8 mouse cellular contexts compared by ENCODE assay signal in the genomic region with DNA sequence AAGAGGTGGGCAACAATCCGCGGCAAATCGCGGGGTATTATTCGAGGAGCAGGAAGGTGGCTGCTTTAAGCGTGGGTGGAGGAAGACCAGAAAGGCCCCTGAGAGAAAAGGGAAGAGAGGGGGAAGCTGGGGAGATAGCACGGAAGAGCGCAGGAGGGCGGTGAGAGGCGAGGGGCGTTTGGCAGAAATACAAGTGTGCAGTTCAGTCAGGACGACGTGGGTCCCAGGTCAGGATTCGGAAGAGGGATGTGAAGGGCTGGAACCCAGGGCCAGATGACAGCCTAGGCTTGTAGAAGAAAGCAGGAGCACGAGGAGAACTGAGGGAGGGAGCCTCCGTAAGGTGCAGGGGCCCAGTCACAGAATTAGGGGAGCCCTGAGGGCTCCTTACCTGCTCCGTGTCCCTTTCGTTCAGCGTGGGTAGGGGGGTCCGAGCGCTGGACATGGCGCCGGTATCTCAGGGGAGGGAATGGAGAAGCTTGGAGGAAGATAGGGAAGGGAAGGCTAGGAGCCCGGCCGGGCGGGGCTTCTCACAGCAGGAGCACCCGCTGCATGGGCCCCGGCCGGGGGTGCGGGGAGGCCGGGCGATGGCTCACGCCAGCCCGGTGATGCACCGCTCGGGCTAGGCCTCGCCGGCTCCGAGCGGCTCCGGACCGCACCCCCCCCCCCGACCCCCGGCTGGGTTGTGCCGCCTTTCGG. TPM values are rescaled to one million over a fixed set of nuclear protein-coding genes. Genes with fewer than 3 reads are reported as not detected.
DNase-seq lines count a peak whose midpoint lies in the region; ATAC-seq and TF ChIP-seq lines count a peak whose summit lies in the region.

No protein-coding gene starts in this region.

- no peak for DNase-seq in kidney, adult 18-20 months
- DNase-seq in hindbrain, postnatal 0 days (ENCODE audit: low spot score) = no peak
- peak; percentile 16 for DNase-seq in lung, postnatal 36 days
- peak; percentile 59 for DNase-seq in thymus, postnatal 14 days
- no peak for DNase-seq in kidney, adult 9 months

- peak overlapping the region; percentile 89 for H3K4me3 ChIP-seq in kidney, embryonic 14.5 days (ENCODE audit: low read length)
- H3K4me3 ChIP-seq in ES-Bruce4 (ENCODE audit: low read depth, low read length) = peak overlapping the region; percentile 92
- peak overlapping the region; percentile 91 for H3K4me3 ChIP-seq in embryonic facial prominence, embryonic 12.5 days
- H3K4me3 ChIP-seq in hindbrain, postnatal 0 days (ENCODE audit: low read length) = peak overlapping the region; percentile 96

- TF ChIP-seq POLR2A in ES-Bruce4 (IDR thresholded peaks at IDR 0.05; ENCODE audit: insufficient read depth, low read length) = no peak

- no peaks in the 10 kb centered on the region for H3K36me3 ChIP-seq in kidney, embryonic 14.5 days (ENCODE audit: control insufficient read depth, insufficient read depth, low read length)
- no peaks in the 10 kb centered on the region for H3K36me3 ChIP-seq in ES-Bruce4 (ENCODE audit: control insufficient read depth, insufficient read depth, low read length, poor library complexity, severe bottlenecking)
- 0 out of 2 replicates have a peak, but pooled peaks cover 3% of the 10 kb centered on the region for H3K36me3 ChIP-seq in embryonic facial prominence, embryonic 12.5 days
- H3K36me3 ChIP-seq in hindbrain, postnatal 0 days (ENCODE audit: insufficient read depth, low read length) = no peaks in the 10 kb centered on the region

- peak; percentile 85 for ATAC-seq in kidney, embryonic 14.5 days (ENCODE audit: low FRiP score, low TSS enrichment)
- ATAC-seq in embryonic facial prominence, embryonic 12.5 days (ENCODE audit: insufficient number of reproducible peaks, insufficient read depth, low FRiP score, low TSS enrichment) = peak; percentile 86
- peak; percentile 75 for ATAC-seq in hindbrain, postnatal 0 days

- no peak for TF ChIP-seq EP300 in ES-Bruce4 (IDR thresholded peaks at IDR 0.05; ENCODE audit: insufficient read depth, low read depth, low read length)

- no peaks in the 10 kb centered on the region for H3K9me3 ChIP-seq in kidney, embryonic 14.5 days (ENCODE audit: control insufficient read depth, low read length)
- no peaks in the 10 kb centered on the region for H3K9me3 ChIP-seq in ES-Bruce4 (replicated peaks; ENCODE audit: control insufficient read depth, insufficient read depth, low read length, poor library complexity, severe bottlenecking)
- no peaks in the 10 kb centered on the region for H3K9me3 ChIP-seq in embryonic facial prominence, embryonic 12.5 days
- H3K9me3 ChIP-seq in hindbrain, postnatal 0 days (ENCODE audit: low read length) = no peaks in the 10 kb centered on the region

- H3K27me3 ChIP-seq in kidney, embryonic 14.5 days (ENCODE audit: control insufficient read depth, insufficient read depth, low read length) = no peaks in the 10 kb centered on the region
- no peaks in the 10 kb centered on the region for H3K27me3 ChIP-seq in ES-Bruce4 (ENCODE audit: control insufficient read depth, insufficient read depth, low read length, poor library complexity, severe bottlenecking)
- H3K27me3 ChIP-seq in embryonic facial prominence, embryonic 12.5 days = no peaks in the 10 kb centered on the region
- no peaks in the 10 kb centered on the region for H3K27me3 ChIP-seq in hindbrain, postnatal 0 days (ENCODE audit: insufficient read depth, low read length)

- H3K27ac ChIP-seq in kidney, embryonic 14.5 days (ENCODE audit: low read depth, low read length) = peak overlapping the region; percentile 67
- no peak overlapping the region for H3K27ac ChIP-seq in ES-Bruce4 (ENCODE audit: insufficient read depth, low read length)
- peak overlapping the region; percentile 89 for H3K27ac ChIP-seq in embryonic facial prominence, embryonic 12.5 days
- peak overlapping the region; percentile 86 for H3K27ac ChIP-seq in hindbrain, postnatal 0 days

- peak overlapping the region; percentile 96 for H3K9ac ChIP-seq in kidney, embryonic 14.5 days (ENCODE audit: low read depth, low read length)
- H3K9ac ChIP-seq in ES-Bruce4 (ENCODE audit: low read depth, poor library complexity, severe bottlenecking) = peak overlapping the region; percentile 85
- peak overlapping the region; percentile 95 for H3K9ac ChIP-seq in embryonic facial prominence, embryonic 12.5 days
- H3K9ac ChIP-seq in hindbrain, postnatal 0 days (replicated peaks; ENCODE audit: low read length) = peak overlapping the region; percentile 98

- H3K4me2 ChIP-seq in kidney, embryonic 14.5 days (replicated peaks; ENCODE audit: low read depth, low read length) = peak overlapping the region; percentile 89
- H3K4me2 ChIP-seq in embryonic facial prominence, embryonic 12.5 days (replicated peaks) = peak overlapping the region; percentile 92
- peak overlapping the region; percentile 97 for H3K4me2 ChIP-seq in hindbrain, postnatal 0 days (ENCODE audit: low read depth, low read length)

- H3K4me1 ChIP-seq in kidney, embryonic 14.5 days (ENCODE audit: control insufficient read depth, insufficient read depth, low read length) = peaks cover 22% of the 10 kb centered on the region
- peaks cover 10% of the 10 kb centered on the region for H3K4me1 ChIP-seq in ES-Bruce4 (ENCODE audit: control insufficient read depth, insufficient read depth, low read length)
- H3K4me1 ChIP-seq in embryonic facial prominence, embryonic 12.5 days = peaks cover 33% of the 10 kb centered on the region
- H3K4me1 ChIP-seq in hindbrain, postnatal 0 days (ENCODE audit: insufficient read depth, low read length) = peaks cover 26% of the 10 kb centered on the region

- no peak for TF ChIP-seq CTCF in ES-Bruce4 (IDR thresholded peaks at IDR 0.05; ENCODE audit: low read depth, low read length)
- no peak for TF ChIP-seq CTCF in hindbrain, postnatal 0 days (IDR thresholded peaks at IDR 0.05; ENCODE audit: low read depth)

- 1% methylated on average over 35 of the region's 46 CpGs for WGBS in kidney, embryonic 14.5 days
- WGBS in embryonic facial prominence, embryonic 12.5 days = under 1% methylated on average over 35 of the region's 46 CpGs
- 1% methylated on average over 28 of the region's 46 CpGs for WGBS in hindbrain, postnatal 0 days

RNA-seq across cellular contexts. Expression of a gene that starts 0.7 kb away (rescaled TPM):
- 51.9 and 54.9 TPM in 2 replicates for polyA plus RNA-seq in kidney, embryonic 14.5 days (2014; fragmentation: Nextera tagmentation; extraction: Ambion mirVana)
- 52.1 and 60.5 TPM in 2 replicates for polyA plus RNA-seq in ES-Bruce4 (2011; ENCODE audit: insufficient read depth, insufficient read length, low read depth, missing spikeins)
- 61.2 and 62.8 TPM in 2 replicates for polyA plus RNA-seq in embryonic facial prominence, embryonic 12.5 days (2016; fragmentation: Nextera tagmentation; extraction: Ambion mirVana)
- total RNA-seq in hindbrain, postnatal 0 days (2014; rRNA removed) = 39.9 and 47.8 TPM in 2 replicates
- 31.4 and 36.2 TPM in 2 replicates for polyA plus RNA-seq in hindbrain, postnatal 0 days (2015; fragmentation: Nextera tagmentation; extraction: Ambion mirVana)

RNA-seq across cellular contexts. Expression of a gene that starts 41.9 kb away (rescaled TPM):
- 24.5 and 35.8 TPM in 2 replicates for polyA plus RNA-seq in kidney, embryonic 14.5 days (2014; fragmentation: Nextera tagmentation; extraction: Ambion mirVana)
- polyA plus RNA-seq in ES-Bruce4 (2011; ENCODE audit: insufficient read depth, insufficient read length, low read depth, missing spikeins) = 43.8 and 56.3 TPM in 2 replicates
- 40.3 and 46.1 TPM in 2 replicates for polyA plus RNA-seq in embryonic facial prominence, embryonic 12.5 days (2016; fragmentation: Nextera tagmentation; extraction: Ambion mirVana)
- total RNA-seq in hindbrain, postnatal 0 days (2014; rRNA removed) = 37.1 and 57.3 TPM in 2 replicates
- 19.0 and 19.8 TPM in 2 replicates for polyA plus RNA-seq in hindbrain, postnatal 0 days (2015; fragmentation: Nextera tagmentation; extraction: Ambion mirVana)

Comparison
In these comparisons a context has a peak if more than half of its experiments do, and no peak if none do; other contexts are left out.
1. DNase-seq: peak in lung, postnatal 36 days (single experiment) and thymus, postnatal 14 days (single experiment); none in kidney, adult 18-20 months (single experiment), hindbrain, postnatal 0 days (single experiment) and kidney, adult 9 months (single experiment).
2. Peak in every context shown above with its lines, with median percentiles within 50 percentile points of each other: ATAC-seq, H3K4me2 ChIP-seq, H3K4me3 ChIP-seq and H3K9ac ChIP-seq.